19 mouse cellular contexts compared by ENCODE assay signal in genomic region chr6:34246512-34246911, GRCm38 (mm10).
A peak's percentile ranks its signal among the peaks of the same experiment; 100 is the strongest.
DNase-seq lines count a peak whose midpoint lies in the region; ATAC-seq and TF ChIP-seq lines count a peak whose summit lies in the region.
"Had no signal": no experiment of that assay in that cellular context is flagged by ENCODE, and none has a peak within 500 bp of the region (broad histone marks: within the 10 kb centered on the region; RNA-seq: fewer than 3 reads in every experiment).

No protein-coding gene starts in this region.

- no peak overlapping the region for H3K27ac ChIP-seq in MEL (ENCODE audit: control insufficient read depth, low read depth, low read length)
- H3K27ac ChIP-seq in forebrain, postnatal 0 days (ENCODE audit: low read depth, low read length): no peak overlapping the region
- H3K27ac ChIP-seq: embryonic facial prominence, embryonic 10.5 days; embryonic facial prominence, embryonic 12.5 days; forebrain, embryonic 13.5 days; forebrain, embryonic 15.5 days had no signal

- no peaks in the 10 kb centered on the region for H3K9me3 ChIP-seq in MEL (replicated peaks; ENCODE audit: insufficient read depth, low read length)
- no peaks in the 10 kb centered on the region for H3K9me3 ChIP-seq in forebrain, postnatal 0 days (ENCODE audit: low read length)
- H3K9me3 ChIP-seq: embryonic facial prominence, embryonic 10.5 days; embryonic facial prominence, embryonic 12.5 days; forebrain, embryonic 13.5 days; forebrain, embryonic 15.5 days; G1E had no signal

- H3K79me2 ChIP-seq in C2C12 (ENCODE audit: control insufficient read depth, insufficient read depth): no peaks in the 10 kb centered on the region
- no peaks in the 10 kb centered on the region for H3K79me2 ChIP-seq in MEL (ENCODE audit: control insufficient read depth, insufficient read depth, low read length, poor library complexity)
- H3K79me2 ChIP-seq in myocyte (ENCODE audit: control insufficient read depth, insufficient read depth): no peaks in the 10 kb centered on the region

- no peak overlapping the region for H3K4me2 ChIP-seq in myocyte (ENCODE audit: low read depth)
- H3K4me2 ChIP-seq in forebrain, postnatal 0 days (ENCODE audit: low read depth): no peak overlapping the region
- H3K4me2 ChIP-seq: embryonic facial prominence, embryonic 12.5 days; forebrain, embryonic 13.5 days; forebrain, embryonic 15.5 days had no signal

- TF ChIP-seq EP300 in MEL (IDR thresholded peaks at IDR 0.05; ENCODE audit: low read depth in 1 of 2, low read length in 2 of 2): no peak

- H3K4me1 ChIP-seq in MEL (ENCODE audit: control insufficient read depth in 1 of 2, insufficient read depth in 2 of 2, low read length in 2 of 2): no peaks in the 10 kb centered on the region
- H3K4me1 ChIP-seq in forebrain, postnatal 0 days (ENCODE audit: insufficient read depth): no peaks in the 10 kb centered on the region
- H3K4me1 ChIP-seq: embryonic facial prominence, embryonic 10.5 days; forebrain, embryonic 15.5 days had no signal

- H3K4me3 ChIP-seq in C2C12 (ENCODE audit: insufficient read depth, poor library complexity, severe bottlenecking): no peak overlapping the region
- H3K4me3 ChIP-seq in MEL (ENCODE audit: control insufficient read depth in 1 of 2, insufficient read depth in 1 of 2, low read depth in 2 of 2, low read length in 2 of 2): no peak overlapping the region
- no peak overlapping the region for H3K4me3 ChIP-seq in myocyte
- no peak overlapping the region for H3K4me3 ChIP-seq in forebrain, postnatal 0 days (ENCODE audit: low read depth, low read length)
- H3K4me3 ChIP-seq: embryonic facial prominence, embryonic 10.5 days; embryonic facial prominence, embryonic 12.5 days; forebrain, embryonic 13.5 days; forebrain, embryonic 15.5 days had no signal

- H3ac ChIP-seq in C2C12 (ENCODE audit: control insufficient read depth, insufficient read length, low read depth) (no peak overlapping the region), myocyte (ENCODE audit: control insufficient read depth, insufficient read length) (no peak overlapping the region)

- H3K9ac ChIP-seq in MEL (ENCODE audit: control insufficient read depth, low read depth, low read length, poor library complexity, severe bottlenecking): no peak overlapping the region
- H3K9ac ChIP-seq in forebrain, postnatal 0 days: no peak overlapping the region
- H3K9ac ChIP-seq: embryonic facial prominence, embryonic 12.5 days; forebrain, embryonic 13.5 days; forebrain, embryonic 15.5 days had no signal

- TF ChIP-seq POLR2A in MEL (IDR thresholded peaks at IDR 0.05; ENCODE audit: control insufficient read depth in 1 of 2, insufficient read depth in 1 of 2, low read depth in 1 of 2, low read length in 2 of 2, poor library complexity in 1 of 2) (no peak), myocyte (IDR thresholded peaks at IDR 0.05; ENCODE audit: insufficient read length, low read depth) (no peak)

- WGBS in forebrain, postnatal 0 days: 88% methylated on average over 4 of the region's 4 CpGs

- TF ChIP-seq CTCF in C2C12 (IDR thresholded peaks at IDR 0.05; ENCODE audit: control insufficient read depth, insufficient read depth, insufficient read length) (no peak), MEL (IDR thresholded peaks at IDR 0.05 in 2 of 3, conservative IDR thresholded peaks at IDR 0.05 in 1 of 3; ENCODE audit: control insufficient read depth in 1 of 3, insufficient read depth in 1 of 3, low read depth in 2 of 3, low read length in 3 of 3, poor library complexity in 1 of 3, severe bottlenecking in 1 of 3) (no peak)
- TF ChIP-seq CTCF in forebrain, postnatal 0 days (IDR thresholded peaks at IDR 0.05; ENCODE audit: low read depth): no peak

- no peak for ATAC-seq in forebrain, postnatal 0 days
- ATAC-seq: forebrain, embryonic 13.5 days; forebrain, embryonic 15.5 days had no signal

- H3K36me3 ChIP-seq in C2C12 (ENCODE audit: control insufficient read depth, insufficient read depth): no peaks in the 10 kb centered on the region
- H3K36me3 ChIP-seq in MEL (ENCODE audit: control insufficient read depth in 1 of 2, insufficient read depth in 2 of 2, low read length in 2 of 2): no peaks in the 10 kb centered on the region
- H3K36me3 ChIP-seq in myocyte (ENCODE audit: control insufficient read depth, insufficient read depth): no peaks in the 10 kb centered on the region
- H3K36me3 ChIP-seq in forebrain, postnatal 0 days (ENCODE audit: insufficient read depth): no peaks in the 10 kb centered on the region
- H3K36me3 ChIP-seq: embryonic facial prominence, embryonic 10.5 days; embryonic facial prominence, embryonic 12.5 days; forebrain, embryonic 15.5 days; G1E had no signal

- H3K27me3 ChIP-seq in C2C12 (ENCODE audit: control insufficient read depth, insufficient read depth, insufficient read length) (no peaks in the 10 kb centered on the region), MEL (ENCODE audit: control insufficient read depth in 1 of 2, insufficient read depth in 2 of 2, low read length in 2 of 2) (peaks cover 0 to 2% of the 10 kb centered on the region in 2 experiments; a peak in 1 of 4 replicates), myocyte (ENCODE audit: control insufficient read depth, insufficient read depth, insufficient read length) (no peaks in the 10 kb centered on the region)
- H3K27me3 ChIP-seq in forebrain, postnatal 0 days (ENCODE audit: insufficient read depth, low read length): no peaks in the 10 kb centered on the region
- H3K27me3 ChIP-seq: embryonic facial prominence, embryonic 12.5 days; forebrain, embryonic 13.5 days; forebrain, embryonic 15.5 days had no signal

- no peaks in the 10 kb centered on the region for H3K79me3 ChIP-seq in C2C12 (ENCODE audit: low read depth)

- no peak for TF ChIP-seq RAD21 in MEL (IDR thresholded peaks at IDR 0.05; ENCODE audit: low read depth, low read length)

- DNase-seq in MEL (ENCODE audit: low read depth, low spot score): no peak
- no peak for DNase-seq in forebrain, postnatal 0 days
- DNase-seq in heart, postnatal 4 days: no peak
- DNase-seq: adrenal gland, adult 8-10 months; adrenal gland, postnatal 14 days; adrenal gland, postnatal 36 days; B cell, adult 2 months; cerebellum, adult 11-12 months; cerebellum, adult 2 months; cerebellum, adult 9-10 months; cerebellum, postnatal 10 days; cerebellum, postnatal 25 days had no signal

TF ChIP-seq in C2C12, 6 proteins besides CTCF, POLR2A, EP300 and RAD21:
- TF ChIP-seq FOSL1 (IDR thresholded peaks at IDR 0.05; ENCODE audit: insufficient read depth, low read length, poor library complexity, severe bottlenecking): no peak
- peak; percentile 79 for TF ChIP-seq USF1 (IDR thresholded peaks at IDR 0.05; ENCODE audit: low read depth)
TF ChIP-seq in C2C12: peak in this region for 1.

TF ChIP-seq in MEL, 35 proteins besides CTCF, POLR2A, EP300 and RAD21:
- TF ChIP-seq USF1 (IDR thresholded peaks at IDR 0.05; ENCODE audit: low read depth, low read length) (peak; percentile 43; the same call in 1 of the 2 replicates), JUND (IDR thresholded peaks at IDR 0.05; ENCODE audit: low read depth, low read length) (no peak), KAT2A (conservative IDR thresholded peaks at IDR 0.05; ENCODE audit: low read depth, low read length) (no peak), TCF12 (IDR thresholded peaks at IDR 0.05; ENCODE audit: low read depth, low read length) (no peak), MAFK (IDR thresholded peaks at IDR 0.05; ENCODE audit: borderline replicate concordance, low read depth, low read length) (no peak), BHLHE40 (IDR thresholded peaks at IDR 0.05; ENCODE audit: borderline replicate concordance, low read depth, low read length) (no peak), SIN3A (IDR thresholded peaks at IDR 0.05; ENCODE audit: low read length) (no peak)
TF ChIP-seq in MEL: peak in this region for 1.

TF ChIP-seq in myocyte, 11 proteins besides CTCF, POLR2A, EP300 and RAD21:
- peak; percentile 52 for TF ChIP-seq USF1 (IDR thresholded peaks at IDR 0.05; ENCODE audit: low read depth)
- TF ChIP-seq TCF3 (IDR thresholded peaks at IDR 0.05; ENCODE audit: insufficient read length, low read depth): no peak
